Comparison of ENCODE assay signal across 9 mouse cellular contexts in the genomic region with DNA sequence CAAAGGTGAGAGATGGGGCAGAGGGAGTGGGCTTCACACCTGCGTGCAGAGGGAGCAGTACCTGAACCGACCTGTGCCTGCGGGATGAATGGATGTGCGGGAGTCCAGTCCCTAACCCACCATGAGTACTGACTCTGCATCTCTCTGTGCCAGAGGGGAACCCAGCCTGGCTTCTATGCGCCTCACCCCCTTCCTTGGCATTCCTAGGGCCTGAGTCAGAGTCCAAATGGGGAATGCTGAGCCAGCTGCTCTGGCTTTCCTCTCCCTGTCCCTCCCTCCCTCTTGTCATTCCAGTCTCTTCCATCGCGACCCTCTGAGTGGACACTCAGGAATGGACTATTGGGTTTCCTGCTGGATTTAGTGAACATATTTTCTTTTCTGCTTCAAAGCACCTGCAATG. TPM values are rescaled to one million over a fixed set of nuclear protein-coding genes. Genes with fewer than 3 reads are reported as not detected.
DNase-seq lines count a peak whose midpoint lies in the region; ATAC-seq and TF ChIP-seq lines count a peak whose summit lies in the region.
"Had no signal": no experiment of that assay in that cellular context is flagged by ENCODE, and none has a peak within 500 bp of the region (broad histone marks: within the 10 kb centered on the region; RNA-seq: fewer than 3 reads in every experiment).

No protein-coding gene starts in this region.

- peak overlapping the region; percentile 63 for H3K9ac ChIP-seq in heart, embryonic 16.5 days (ENCODE audit: low read length)
- H3K9ac ChIP-seq in limb, embryonic 14.5 days (ENCODE audit: low read depth, low read length, severe bottlenecking), result no peak overlapping the region

- H3K27ac ChIP-seq in heart, embryonic 16.5 days (ENCODE audit: low read length), result peak overlapping the region; percentile 78
- no peak overlapping the region for H3K27ac ChIP-seq in limb, embryonic 14.5 days (replicated peaks; ENCODE audit: low read depth, low read length)

- no peaks in the 10 kb centered on the region for H3K79me2 ChIP-seq in C2C12 (ENCODE audit: control insufficient read depth, insufficient read depth)

- H3K36me3 ChIP-seq in C2C12 (ENCODE audit: control insufficient read depth, insufficient read depth), result no peaks in the 10 kb centered on the region
- H3K36me3 ChIP-seq in heart, embryonic 16.5 days (ENCODE audit: control insufficient read depth, insufficient read depth), result no peaks in the 10 kb centered on the region
- H3K36me3 ChIP-seq in limb, embryonic 14.5 days (ENCODE audit: control insufficient read depth, insufficient read depth, low read length), result no peaks in the 10 kb centered on the region

- TF ChIP-seq POLR2A in limb, embryonic 14.5 days (IDR thresholded peaks at IDR 0.05; ENCODE audit: borderline replicate concordance, extremely low read depth, insufficient read depth, insufficient read length), result no peak

- WGBS in heart, embryonic 16.5 days, result 31% methylated on average over 7 of the region's 7 CpGs
- WGBS in limb, embryonic 14.5 days, result 64% methylated on average over 6 of the region's 7 CpGs

- no peak overlapping the region for H3ac ChIP-seq in C2C12 (ENCODE audit: control insufficient read depth, insufficient read length, low read depth)

- H3K4me3 ChIP-seq in C2C12 (ENCODE audit: insufficient read depth, poor library complexity, severe bottlenecking), result no peak overlapping the region
- peak overlapping the region; percentile 49 for H3K4me3 ChIP-seq in heart, embryonic 16.5 days (ENCODE audit: low read length)
- no peak overlapping the region; the same call in 1 of the 2 replicates for H3K4me3 ChIP-seq in limb, embryonic 14.5 days (replicated peaks; ENCODE audit: low read length)

- peak; percentile 92 for ATAC-seq in heart, embryonic 16.5 days (replicated peaks; ENCODE audit: extremely low read depth, insufficient read depth, low FRiP score)
- peak; percentile 73 for ATAC-seq in limb, embryonic 14.5 days (ENCODE audit: low FRiP score, low read depth)

- no peaks in the 10 kb centered on the region for H3K27me3 ChIP-seq in C2C12 (ENCODE audit: control insufficient read depth, insufficient read depth, insufficient read length)
- no peaks in the 10 kb centered on the region for H3K27me3 ChIP-seq in heart, embryonic 16.5 days (ENCODE audit: control insufficient read depth, insufficient read depth, low read length)
- H3K27me3 ChIP-seq in limb, embryonic 14.5 days (ENCODE audit: control insufficient read depth, insufficient read depth, low read length), result peaks cover 6% of the 10 kb centered on the region

- H3K79me3 ChIP-seq in C2C12 (ENCODE audit: low read depth), result no peaks in the 10 kb centered on the region

- H3K4me1 ChIP-seq in heart, embryonic 16.5 days (ENCODE audit: control insufficient read depth, insufficient read depth, low read length), result peaks cover 11% of the 10 kb centered on the region
- peaks cover 5% of the 10 kb centered on the region for H3K4me1 ChIP-seq in limb, embryonic 14.5 days (ENCODE audit: control insufficient read depth, insufficient read depth, low read length)

- H3K9me3 ChIP-seq in heart, embryonic 16.5 days (replicated peaks; ENCODE audit: control insufficient read depth, low read length), result no peaks in the 10 kb centered on the region
- no peaks in the 10 kb centered on the region for H3K9me3 ChIP-seq in limb, embryonic 14.5 days (ENCODE audit: control insufficient read depth, low read length)

- H3K4me2 ChIP-seq in heart, embryonic 16.5 days (ENCODE audit: low read depth, low read length), result peak overlapping the region; percentile 59
- H3K4me2 ChIP-seq in limb, embryonic 14.5 days (replicated peaks; ENCODE audit: low read depth, low read length, severe bottlenecking), result no peak overlapping the region

- TF ChIP-seq CTCF in C2C12 (IDR thresholded peaks at IDR 0.05; ENCODE audit: control insufficient read depth, insufficient read depth, insufficient read length), result no peak

- DNase-seq in adrenal gland, adult 8-10 months, result peak; percentile 32
- DNase-seq in limb, embryonic 14.5 days (ENCODE audit: low spot score), result peak; percentile 59
- no peak for DNase-seq in thymus, postnatal 36 days
- DNase-seq in left cerebral cortex, adult 18-20 months (ENCODE audit: low spot score in 2 of 2), result no peak
- no peak for DNase-seq in spleen, postnatal 36 days (ENCODE audit: low spot score in 2 of 2)
- no peak for DNase-seq in thymus, postnatal 0 days (ENCODE audit: low spot score)

TF ChIP-seq in C2C12, 6 proteins besides CTCF, POLR2A, EP300 and RAD21:
- TF ChIP-seq MYOD1 (IDR thresholded peaks at IDR 0.05; ENCODE audit: control insufficient read depth, insufficient read length, low read depth) (peak; percentile 49), MAX (IDR thresholded peaks at IDR 0.05) (no peak)
TF ChIP-seq in C2C12: peak in this region for 1.

RNA-seq across cellular contexts. Expression of a gene that starts 0.3 kb away (rescaled TPM):
- 0.66 TPM for polyA plus RNA-seq in C2C12 (2012; fragmentation: generic; extraction: Trizol)
- total RNA-seq in adrenal gland, adult 8-10 months (2022), result 1 to 10 TPM in 1 of 4 experiments, under 1 TPM in 1, not detected in 2; 0.55 to 1.3 TPM
- 4.6 and 5.7 TPM in 2 replicates for polyA plus RNA-seq in heart, embryonic 16.5 days (2015; fragmentation: Nextera tagmentation; extraction: Ambion mirVana)
- 4.3 and 5.1 TPM in 2 replicates for polyA plus RNA-seq in limb, embryonic 14.5 days (2012; rRNA removed)
- 1.4 and 2.5 TPM in 2 replicates for polyA plus RNA-seq in limb, embryonic 14.5 days (2014; fragmentation: Nextera tagmentation; extraction: Ambion mirVana)
- under 1 TPM; 0.12 to 0.51 TPM for total RNA-seq in left cerebral cortex, adult 18-20 months (2021)
- polyA plus RNA-seq in thymus, postnatal 0 days (2015; fragmentation: Nextera tagmentation; extraction: Ambion mirVana), result 0.16 TPM in 1 of 2 replicates, not detected in the other

RNA-seq across cellular contexts. Expression of a gene that starts 22.4 kb away (rescaled TPM):
- polyA plus RNA-seq in C2C12 (2012; fragmentation: generic; extraction: Trizol), result 3.0 TPM
- 1 to 10 TPM; 3.9 to 6.6 (median 5.7) TPM for total RNA-seq in adrenal gland, adult 8-10 months (2022)
- 0.36 and 0.71 TPM in 2 replicates for polyA plus RNA-seq in heart, embryonic 16.5 days (2015; fragmentation: Nextera tagmentation; extraction: Ambion mirVana)
- polyA plus RNA-seq in limb, embryonic 14.5 days (2012; rRNA removed), result 39.9 and 42.8 TPM in 2 replicates
- 51.8 and 54.3 TPM in 2 replicates for polyA plus RNA-seq in limb, embryonic 14.5 days (2014; fragmentation: Nextera tagmentation; extraction: Ambion mirVana)
- 1 to 10 TPM; 3.3 to 4.5 TPM for total RNA-seq in left cerebral cortex, adult 18-20 months (2021)
- polyA plus RNA-seq in thymus, postnatal 0 days (2015; fragmentation: Nextera tagmentation; extraction: Ambion mirVana), result 1.6 and 2.6 TPM in 2 replicates

RNA-seq across cellular contexts. Expression of a gene that starts 35.9 kb away (rescaled TPM):
- polyA plus RNA-seq in C2C12 (2012; fragmentation: generic; extraction: Trizol), result 0.05 TPM
- 10 to 100 TPM; 12.2 to 28.3 (median 14.8) TPM for total RNA-seq in adrenal gland, adult 8-10 months (2022)
- 12.4 and 13.3 TPM in 2 replicates for polyA plus RNA-seq in heart, embryonic 16.5 days (2015; fragmentation: Nextera tagmentation; extraction: Ambion mirVana)
- 16.1 TPM in 2 replicates for polyA plus RNA-seq in limb, embryonic 14.5 days (2012; rRNA removed)
- polyA plus RNA-seq in limb, embryonic 14.5 days (2014; fragmentation: Nextera tagmentation; extraction: Ambion mirVana), result 11.6 and 12.2 TPM in 2 replicates
- 1 to 10 TPM; 4.2 to 4.8 TPM for total RNA-seq in left cerebral cortex, adult 18-20 months (2021)
- polyA plus RNA-seq in thymus, postnatal 0 days (2015; fragmentation: Nextera tagmentation; extraction: Ambion mirVana), result 4.0 and 5.1 TPM in 2 replicates

RNA-seq across cellular contexts. Expression of a gene that starts 42.0 kb away (rescaled TPM):
- 12.9 TPM for polyA plus RNA-seq in C2C12 (2012; fragmentation: generic; extraction: Trizol)
- total RNA-seq in adrenal gland, adult 8-10 months (2022), result 1 to 10 TPM in 1 of 4 experiments, under 1 TPM in 3; 0.58 to 1.0 (median 0.84) TPM
- 0.20 and 0.24 TPM in 2 replicates for polyA plus RNA-seq in heart, embryonic 16.5 days (2015; fragmentation: Nextera tagmentation; extraction: Ambion mirVana)
- polyA plus RNA-seq in limb, embryonic 14.5 days (2012; rRNA removed), result 3.8 and 4.7 TPM in 2 replicates
- polyA plus RNA-seq in limb, embryonic 14.5 days (2014; fragmentation: Nextera tagmentation; extraction: Ambion mirVana), result 8.3 and 9.3 TPM in 2 replicates
- 10 to 100 TPM; 15.8 to 15.9 TPM for total RNA-seq in left cerebral cortex, adult 18-20 months (2021)
- 1.6 and 1.9 TPM in 2 replicates for polyA plus RNA-seq in thymus, postnatal 0 days (2015; fragmentation: Nextera tagmentation; extraction: Ambion mirVana)
- total RNA-seq: gastrocnemius, postnatal 36 days had no signal

Comparison
In these comparisons a context has a peak if more than half of its experiments do, and no peak if none do; other contexts are left out.
1. DNase-seq: peak in adrenal gland, adult 8-10 months (single experiment) and limb, embryonic 14.5 days (single experiment); none in thymus, postnatal 36 days (0 of 2), left cerebral cortex, adult 18-20 months (0 of 2), spleen, postnatal 36 days (0 of 2) and thymus, postnatal 0 days (single experiment).
2. RNA of a gene that starts 22.4 kb away (polyA plus RNA-seq): 39.9 to 54.3 TPM in limb, embryonic 14.5 days; 3.0 TPM in C2C12 (single experiment), 1.6 to 2.6 TPM in thymus, postnatal 0 days and 0.36 to 0.71 TPM in heart, embryonic 16.5 days; every median in the first group is over 10 times any median in the second.